Mouse (Mus musculus): Measurements from ENCODE around the gene Gemin5. TPM values are rescaled to one million over a fixed set of nuclear protein-coding genes. Genes with fewer than 3 reads are reported as not detected.
"Not testable (repeated sequence)": the region's sequence is repeated elsewhere in the genome, so short reads cannot be mapped to it uniquely, and the experiment has no call there.

Gene Gemin5
- total and polyA plus RNA-seq, 2 experiments from 2014 or later = 6.1 to 16.4 TPM

- no peaks in the 10 kb centered on the region for H3K27me3 ChIP-seq (ENCODE audit: control insufficient read depth, insufficient read depth, low read length)
- H3K4me1 ChIP-seq (ENCODE audit: control insufficient read depth, insufficient read depth) = peaks cover 10% of the 10 kb centered on the region
- no peak overlapping the region for H3K27ac ChIP-seq (ENCODE audit: low read depth)
- 0 out of 2 replicates have a peak, but pooled peaks cover 4% of the 10 kb centered on the region for H3K36me3 ChIP-seq (replicated peaks; ENCODE audit: control insufficient read depth, insufficient read depth, low read length)
- peak overlapping the region; percentile 67; the same call in 1 of the 2 replicates for H3K4me3 ChIP-seq (ENCODE audit: low read depth, low read length)
- H3K9me3 ChIP-seq (replicated peaks; ENCODE audit: control insufficient read depth, low read length) = no peaks in the 10 kb centered on the region
- 81% methylated on average over 4 of the region's 4 CpGs for WGBS
- DNase-seq (ENCODE audit: low spot score) (no peak), ATAC-seq (ENCODE audit: insufficient read depth, low read depth) (no peak)
- TF ChIP-seq CTCF (IDR thresholded peaks at IDR 0.05; ENCODE audit: low read depth) = no peak
- TF ChIP-seq EP300 (IDR thresholded peaks at IDR 0.05; ENCODE audit: low read depth) = no peak
- peak overlapping the region; percentile 78 for H3K4me2 ChIP-seq (ENCODE audit: low read depth, low read length)
- peak overlapping the region; percentile 40; the same call in 1 of the 2 replicates for H3K9ac ChIP-seq (replicated peaks; ENCODE audit: low read depth, low read length)
Observed at GRCm38 (mm10) chr11:58200226-58200625, 31.9 kb upstream of the Gemin5 start.

- WGBS = 4% methylated on average over 12 of the region's 15 CpGs
- peak within 1 kb of the TSS; percentile 78 for H3K4me2 ChIP-seq (ENCODE audit: low read depth, low read length)
Observed at GRCm38 (mm10) chr11:58199229-58200037, 31.1 kb upstream of the Gemin5 start, which contains the start of the genes Igtp and Irgm2. Gene Igtp, plus strand, starts transcription at chr11:58199556. Gene Irgm2, plus strand, starts transcription at chr11:58199618.

DNA sequence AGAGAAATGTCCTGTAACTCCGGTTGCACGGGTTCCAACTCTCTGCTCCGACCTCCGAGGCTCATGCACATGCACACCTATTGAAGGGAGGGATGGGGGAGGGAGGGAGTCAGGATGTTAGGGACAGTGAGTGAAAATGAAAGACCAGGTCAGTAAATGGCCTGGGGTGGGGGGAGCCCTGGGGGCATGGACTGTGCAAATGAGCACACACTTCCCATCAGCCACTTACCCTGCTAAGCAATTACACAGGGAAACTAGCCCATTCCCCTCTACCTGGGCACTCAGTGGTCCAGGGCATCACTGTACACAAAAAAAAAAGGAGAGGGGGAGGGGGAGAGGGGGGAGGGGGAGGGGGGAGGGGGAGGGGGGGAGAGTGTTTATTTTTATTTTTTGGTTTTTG is 30.3 kb upstream of the Gemin5 start:
- Histone ChIP-seq H3K4me2 (ENCODE audit: low read depth, low read length) (peak overlapping the region; percentile 78), H3K27me3 (ENCODE audit: control insufficient read depth, insufficient read depth, low read length) (no peaks in the 10 kb centered on the region), H3K9ac (replicated peaks; ENCODE audit: low read depth, low read length) (no peak overlapping the region), H3K9me3 (replicated peaks; ENCODE audit: control insufficient read depth, low read length) (no peaks in the 10 kb centered on the region), H3K4me3 (ENCODE audit: low read depth, low read length) (peak overlapping the region; percentile 67), H3K36me3 (replicated peaks; ENCODE audit: control insufficient read depth, insufficient read depth, low read length) (no peaks in the 10 kb centered on the region), H3K4me1 (ENCODE audit: control insufficient read depth, insufficient read depth) (peaks cover 16% of the 10 kb centered on the region), H3K27ac (ENCODE audit: low read depth) (no peak overlapping the region)
- no peak for TF ChIP-seq CTCF (IDR thresholded peaks at IDR 0.05; ENCODE audit: low read depth)
- TF ChIP-seq EP300 (IDR thresholded peaks at IDR 0.05; ENCODE audit: low read depth) = no peak
- no peak for DNase-seq (ENCODE audit: low spot score)
- WGBS = 91% methylated on average over 4 of the region's 4 CpGs
- ATAC-seq (ENCODE audit: insufficient read depth, low read depth) = no peak

More at GRCm38 (mm10) chr11:58199229-58200037, 31.1 kb upstream of the Gemin5 start, which contains the start of the genes Igtp and Irgm2:
- H3K27me3 ChIP-seq (ENCODE audit: control insufficient read depth, insufficient read depth, low read length); H3K36me3 ChIP-seq (replicated peaks; ENCODE audit: control insufficient read depth, insufficient read depth, low read length); H3K4me1 ChIP-seq (ENCODE audit: control insufficient read depth, insufficient read depth); H3K9me3 ChIP-seq (replicated peaks; ENCODE audit: control insufficient read depth, low read length): not testable (repeated sequence)
- peak within 1 kb of the TSS; percentile 82 for H3K27ac ChIP-seq (ENCODE audit: low read depth)
- peak within 1 kb of the TSS; percentile 68 for H3K9ac ChIP-seq (replicated peaks; ENCODE audit: low read depth, low read length)
- ATAC-seq (ENCODE audit: insufficient read depth, low read depth) (peak; percentile 86), DNase-seq (ENCODE audit: low spot score) (peak; percentile 48)
- H3K4me3 ChIP-seq (ENCODE audit: low read depth, low read length) = peak within 1 kb of the TSS; percentile 67

- peak; percentile 55; the same call in 1 of the 2 replicates for ATAC-seq (ENCODE audit: insufficient read depth, low read depth)
- 33% methylated on average over 4 of the region's 4 CpGs for WGBS
Observed at GRCm38 (mm10) chr11:58193860-58194520, 25.7 kb upstream of the Gemin5 start.

DNA sequence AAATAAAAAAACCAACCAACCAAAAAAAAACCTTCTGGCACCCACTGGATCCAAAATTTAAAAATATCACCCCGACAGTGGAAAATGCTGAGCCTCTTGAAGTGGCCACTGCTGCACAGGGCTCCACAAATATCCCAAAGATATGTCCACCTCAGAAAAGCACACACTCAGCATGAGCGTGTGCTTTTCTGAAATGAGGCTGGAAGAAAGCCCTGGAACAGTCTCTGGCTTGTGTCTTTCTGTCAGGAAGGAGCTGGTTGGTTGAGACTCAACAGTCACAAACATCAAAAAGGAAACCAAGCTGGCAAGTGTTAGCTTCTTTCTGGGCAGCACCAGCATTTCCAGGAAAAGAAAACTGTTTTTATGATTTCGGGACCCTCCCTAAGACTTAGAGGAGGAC is 25.0 kb upstream of the Gemin5 start:
- no peak overlapping the region for H3K9ac ChIP-seq (replicated peaks; ENCODE audit: low read depth, low read length)
- H3K9me3 ChIP-seq (replicated peaks; ENCODE audit: control insufficient read depth, low read length) = no peaks in the 10 kb centered on the region
- no peaks in the 10 kb centered on the region for H3K36me3 ChIP-seq (replicated peaks; ENCODE audit: control insufficient read depth, insufficient read depth, low read length)
- H3K27ac ChIP-seq (ENCODE audit: low read depth) = peak overlapping the region; percentile 78
- peaks cover 18% of the 10 kb centered on the region for H3K4me1 ChIP-seq (ENCODE audit: control insufficient read depth, insufficient read depth)
- no peaks in the 10 kb centered on the region for H3K27me3 ChIP-seq (ENCODE audit: control insufficient read depth, insufficient read depth, low read length)
- TF ChIP-seq CTCF (IDR thresholded peaks at IDR 0.05; ENCODE audit: low read depth) (no peak), EP300 (IDR thresholded peaks at IDR 0.05; ENCODE audit: low read depth) (no peak)
- ATAC-seq (ENCODE audit: insufficient read depth, low read depth) = peak; percentile 87
- WGBS = 13% methylated on average over 3 of the region's 3 CpGs
- peak; percentile 77 for DNase-seq (ENCODE audit: low spot score)
- peak overlapping the region; percentile 31; the same call in 1 of the 2 replicates for H3K4me2 ChIP-seq (ENCODE audit: low read depth, low read length)
- no peak overlapping the region for H3K4me3 ChIP-seq (ENCODE audit: low read depth, low read length)

More at GRCm38 (mm10) chr11:58193860-58194520, 25.7 kb upstream of the Gemin5 start:
- no peaks in the 10 kb centered on the region for H3K9me3 ChIP-seq (replicated peaks; ENCODE audit: control insufficient read depth, low read length)
- no peak overlapping the region for H3K9ac ChIP-seq (replicated peaks; ENCODE audit: low read depth, low read length)
- H3K4me1 ChIP-seq (ENCODE audit: control insufficient read depth, insufficient read depth) = peaks cover 18% of the 10 kb centered on the region
- H3K4me3 ChIP-seq (ENCODE audit: low read depth, low read length) = no peak overlapping the region
- DNase-seq (ENCODE audit: low spot score) = no peak
- H3K27me3 ChIP-seq (ENCODE audit: control insufficient read depth, insufficient read depth, low read length) = no peaks in the 10 kb centered on the region
- peak overlapping the region; percentile 31; the same call in 1 of the 2 replicates for H3K4me2 ChIP-seq (ENCODE audit: low read depth, low read length)
- H3K36me3 ChIP-seq (replicated peaks; ENCODE audit: control insufficient read depth, insufficient read depth, low read length) = no peaks in the 10 kb centered on the region
- TF ChIP-seq EP300 (IDR thresholded peaks at IDR 0.05; ENCODE audit: low read depth) (no peak), CTCF (IDR thresholded peaks at IDR 0.05; ENCODE audit: low read depth) (no peak)
- H3K27ac ChIP-seq (ENCODE audit: low read depth) = peak overlapping the region; percentile 78
